Mouse (Mus musculus) liver, embryonic 16.5 days (tissue): ENCODE results near the gene Maco1. TPM values are rescaled to one million over a fixed set of nuclear protein-coding genes. Genes with fewer than 3 reads are reported as not detected.

Source experiments
- ATAC-seq: fragments of 200-750 bp; cut with Nextera tagmentation; 2 replicates; pipeline ENCODE4 v1.8.0; 2017; ENCODE audit warnings: low read depth, mild to moderate bottlenecking, moderate number of reproducible peaks, moderate library complexity
- H3K27ac ChIP-seq: fragments of 300-500 bp; sonication (generic); 2 replicates; pipeline ENCODE4 v1.5.1; 2014; ENCODE audit warnings: mild to moderate bottlenecking, low read length
- H3K27me3 ChIP-seq: fragments of 300-500 bp; sonication (generic); 2 replicates; pipeline ENCODE4 v1.6.1; 2014; ENCODE audit warnings: low read depth, low read length, mixed read lengths; ENCODE audit not compliant: control insufficient read depth, insufficient read depth
- H3K36me3 ChIP-seq: fragments of 300-500 bp; sonication (generic); 2 replicates; pipeline ENCODE4 v1.6.1; 2014; ENCODE audit warnings: mild to moderate bottlenecking; ENCODE audit not compliant: control insufficient read depth, insufficient read depth
- H3K4me1 ChIP-seq: fragments of 300-500 bp; sonication (generic); 2 replicates; pipeline ENCODE4 v1.6.1; 2014; ENCODE audit warnings: low read depth, low read length, mixed read lengths; ENCODE audit not compliant: control insufficient read depth
- H3K4me2 ChIP-seq: fragments of 300-500 bp; sonication (generic); 2 replicates; pipeline ENCODE4 v1.6.1; 2014; ENCODE audit warnings: low read depth, low read length, mixed read lengths
- H3K4me3 ChIP-seq: fragments of 300-500 bp; sonication (generic); 2 replicates; pipeline ENCODE4 v1.5.1; 2014; ENCODE audit warnings: low read depth, mild to moderate bottlenecking, low read length
- H3K9ac ChIP-seq: fragments of 300-500 bp; sonication (generic); 2 replicates; pipeline ENCODE4 v1.6.1; 2014; ENCODE audit warnings: low read depth, low read length
- H3K9me3 ChIP-seq: fragments of 300-500 bp; sonication (generic); replicated peaks from 2 replicates; pipeline ENCODE4 v1.6.1; 2016; ENCODE audit warnings: low read length; ENCODE audit not compliant: control insufficient read depth
- WGBS: fragments of 180-500 bp; shearing (Covaris S2); extraction: QIAGEN DNeasy Blood & Tissue Kit; methylation state at CpG from one replicate; pipeline ENCODE4 v1.1.7; 2014; ENCODE audit not compliant: insufficient replicate concordance; 5-methylcytosine and 5-hydroxymethylcytosine counted together
- polyA plus RNA-seq: library from polyadenylated mRNA; unstranded; fragments of >200 nt; fragmentation: Nextera tagmentation; extraction: Ambion mirVana; gene quantifications from 2 replicates; pipeline ENCODE4 v1.2.1, GENCODE M21; 2015

Maco1 gene
- polyA plus RNA-seq, 1 experiment from 2014 or later: 16.8 TPM

GRCm38 (mm10) chr4:134767426-134768225 is 85.5 kb downstream of the Maco1 start, which contains the start of gene Ldlrap1:
Gene Ldlrap1, minus strand, starts transcription at chr4:134768024.
- Histone ChIP-seq H3K4me1 (peaks cover 54% of the 10 kb centered on the region), H3K27me3 (no peaks in the 10 kb centered on the region), H3K27ac (peak within 1 kb of the TSS; percentile 76), H3K9ac (peak within 1 kb of the TSS; percentile 89), H3K9me3 (no peaks in the 10 kb centered on the region), H3K4me3 (peak within 1 kb of the TSS; percentile 78), H3K36me3 (no peaks in the 10 kb centered on the region), H3K4me2 (peak within 1 kb of the TSS; percentile 94)
- peak; percentile 81 for ATAC-seq
- WGBS: under 1% methylated on average over 80 of the region's 80 CpGs

- Histone ChIP-seq H3K9ac (peak overlapping the region; percentile 89), H3K4me3 (peak overlapping the region; percentile 78), H3K27me3 (no peaks in the 10 kb centered on the region), H3K9me3 (no peaks in the 10 kb centered on the region), H3K36me3 (no peaks in the 10 kb centered on the region), H3K27ac (peak overlapping the region; percentile 76), H3K4me1 (peaks cover 59% of the 10 kb centered on the region), H3K4me2 (peak overlapping the region; percentile 94)
- 2% methylated on average over 23 of the region's 23 CpGs for WGBS
- no peak; the same call in 1 of the 2 replicates for ATAC-seq
Observed at GRCm38 (mm10) chr4:134766904-134767425, 86.2 kb downstream of the Maco1 start.

- ATAC-seq: no peak
- Histone ChIP-seq H3K9ac (peak overlapping the region; percentile 89), H3K36me3 (no peaks in the 10 kb centered on the region), H3K27me3 (no peaks in the 10 kb centered on the region), H3K4me3 (peak overlapping the region; percentile 78), H3K4me2 (peak overlapping the region; percentile 94), H3K4me1 (peaks cover 66% of the 10 kb centered on the region), H3K27ac (peak overlapping the region; percentile 78), H3K9me3 (no peaks in the 10 kb centered on the region)
- 54% methylated on average over 6 of the region's 6 CpGs for WGBS
Observed at GRCm38 (mm10) chr4:134766277-134766676, 86.9 kb downstream of the Maco1 start.

GRCm38 (mm10) chr4:134764333-134764732 is 88.8 kb downstream of the Maco1 start:
- Histone ChIP-seq H3K36me3 (no peaks in the 10 kb centered on the region), H3K4me3 (peak overlapping the region; percentile 11; the same call in 1 of the 2 replicates), H3K9me3 (no peaks in the 10 kb centered on the region), H3K27ac (peak overlapping the region; percentile 78), H3K4me1 (peaks cover 85% of the 10 kb centered on the region), H3K27me3 (no peaks in the 10 kb centered on the region), H3K4me2 (peak overlapping the region; percentile 94), H3K9ac (peak overlapping the region; percentile 41)
- WGBS: 3% methylated on average over 3 of the region's 3 CpGs
- ATAC-seq: peak; percentile 9

GRCm38 (mm10) chr4:134762360-134762759 is 90.8 kb downstream of the Maco1 start:
- Histone ChIP-seq H3K27me3 (no peaks in the 10 kb centered on the region), H3K27ac (peak overlapping the region; percentile 67), H3K4me2 (peak overlapping the region; percentile 47), H3K36me3 (no peaks in the 10 kb centered on the region), H3K4me3 (peak overlapping the region; percentile 22), H3K9me3 (no peaks in the 10 kb centered on the region), H3K9ac (peak overlapping the region; percentile 43), H3K4me1 (peaks cover 92% of the 10 kb centered on the region)
- 19% methylated on average over 6 of the region's 6 CpGs for WGBS
- ATAC-seq: no peak

GRCm38 (mm10) chr4:134760793-134761201 is 92.3 kb downstream of the Maco1 start:
- H3K36me3 ChIP-seq: no peaks in the 10 kb centered on the region
- ATAC-seq: peak; percentile 5; the same call in 1 of the 2 replicates
- no peaks in the 10 kb centered on the region for H3K9me3 ChIP-seq
- H3K4me1 ChIP-seq: peaks cover 95% of the 10 kb centered on the region
- H3K4me2 ChIP-seq: peak overlapping the region; percentile 67
- peak overlapping the region; percentile 63 for H3K9ac ChIP-seq
- no peaks in the 10 kb centered on the region for H3K27me3 ChIP-seq
- peak overlapping the region; percentile 18; the same call in 1 of the 2 replicates for H3K4me3 ChIP-seq
- H3K27ac ChIP-seq: peak overlapping the region; percentile 94
- WGBS: 36% methylated on average over 9 of the region's 9 CpGs

- no peaks in the 10 kb centered on the region for H3K9me3 ChIP-seq
- H3K27ac ChIP-seq: peak overlapping the region; percentile 94
- no peaks in the 10 kb centered on the region for H3K36me3 ChIP-seq
- peak overlapping the region; percentile 32 for H3K4me3 ChIP-seq
- peak overlapping the region; percentile 63 for H3K9ac ChIP-seq
- H3K4me2 ChIP-seq: peak overlapping the region; percentile 67
- WGBS: 29% methylated on average over 6 of the region's 6 CpGs
- peaks cover 95% of the 10 kb centered on the region for H3K4me1 ChIP-seq
- H3K27me3 ChIP-seq: no peaks in the 10 kb centered on the region
- ATAC-seq: peak; percentile 30
Observed at GRCm38 (mm10) chr4:134760281-134760680, 92.9 kb downstream of the Maco1 start.

GRCm38 (mm10) chr4:134759564-134759963 is 93.6 kb downstream of the Maco1 start:
- peak overlapping the region; percentile 32 for H3K4me3 ChIP-seq
- no peaks in the 10 kb centered on the region for H3K36me3 ChIP-seq
- peaks cover 95% of the 10 kb centered on the region for H3K4me1 ChIP-seq
- H3K27ac ChIP-seq: peak overlapping the region; percentile 94
- WGBS: 33% methylated on average over 7 of the region's 7 CpGs
- peak overlapping the region; percentile 67 for H3K4me2 ChIP-seq
- no peaks in the 10 kb centered on the region for H3K9me3 ChIP-seq
- peak; percentile 85 for ATAC-seq
- peak overlapping the region; percentile 63 for H3K9ac ChIP-seq
- no peaks in the 10 kb centered on the region for H3K27me3 ChIP-seq

- no peak overlapping the region; the same call in 1 of the 2 replicates for H3K9ac ChIP-seq
- WGBS: 80% methylated on average over 14 of the region's 14 CpGs
- no peaks in the 10 kb centered on the region for H3K9me3 ChIP-seq
- H3K4me2 ChIP-seq: peak overlapping the region; percentile 67
- H3K4me3 ChIP-seq: no peak overlapping the region
- no peaks in the 10 kb centered on the region for H3K27me3 ChIP-seq
- peaks cover 94% of the 10 kb centered on the region for H3K4me1 ChIP-seq
- ATAC-seq: no peak
- no peaks in the 10 kb centered on the region for H3K36me3 ChIP-seq
- peak overlapping the region; percentile 94 for H3K27ac ChIP-seq
Observed at GRCm38 (mm10) chr4:134758922-134759321, 94.2 kb downstream of the Maco1 start.
